Comparison of ENCODE assay signal across 26 mouse cellular contexts in genomic region chr11:105513275-105513674, GRCm38 (mm10). TPM values are rescaled to one million over a fixed set of nuclear protein-coding genes. Genes with fewer than 3 reads are reported as not detected.
"Had no signal": no experiment of that assay in that cellular context is flagged by ENCODE, and none has a peak within 500 bp of the region (broad histone marks: within the 10 kb centered on the region; RNA-seq: fewer than 3 reads in every experiment).

No protein-coding gene starts in this region.

- H3K9me3 ChIP-seq: limb, embryonic 12.5 days; liver, embryonic 12.5 days; liver, embryonic 15.5 days; midbrain, embryonic 10.5 days; midbrain, embryonic 13.5 days; neural tube, embryonic 13.5 days had no signal

- H3K27me3 ChIP-seq: limb, embryonic 12.5 days; liver, embryonic 12.5 days; liver, embryonic 15.5 days; neural tube, embryonic 13.5 days had no signal

- DNase-seq: kidney, adult 2 months; kidney, postnatal 25 days; layer of hippocampus, adult 9-11 months; liver; lung, adult 2 months; lung, postnatal 10 days; retina, postnatal 1 day; right cerebral cortex, postnatal 25 days; spleen, adult 18-20 months; thymus, adult 2 months; thymus, postnatal 25 days had no signal

- H3K9ac ChIP-seq: limb, embryonic 12.5 days; liver, embryonic 12.5 days; liver, embryonic 15.5 days; midbrain, embryonic 13.5 days; neural tube, embryonic 13.5 days had no signal

- ATAC-seq: liver, embryonic 12.5 days; midbrain, embryonic 13.5 days; midbrain, embryonic 16.5 days had no signal

- H3K4me2 ChIP-seq: limb, embryonic 12.5 days; liver, embryonic 12.5 days; liver, embryonic 15.5 days; midbrain, embryonic 13.5 days; neural tube, embryonic 13.5 days had no signal

- H3K4me1 ChIP-seq: liver, embryonic 12.5 days; liver, embryonic 15.5 days had no signal

- H3K27ac ChIP-seq: kidney, postnatal 0 days; layer of hippocampus, adult 2 months; limb, embryonic 12.5 days; liver, embryonic 12.5 days; liver, embryonic 15.5 days; midbrain, embryonic 10.5 days; midbrain, embryonic 13.5 days; neural tube, embryonic 13.5 days had no signal

- H3K36me3 ChIP-seq: limb, embryonic 12.5 days; liver, embryonic 12.5 days; liver, embryonic 15.5 days; midbrain, embryonic 10.5 days; midbrain, embryonic 13.5 days; neural tube, embryonic 13.5 days had no signal

- H3K4me3 ChIP-seq: layer of hippocampus, adult 2 months; limb, embryonic 12.5 days; liver, embryonic 12.5 days; liver, embryonic 15.5 days; megakaryocyte, embryonic 14.5 days; midbrain, embryonic 10.5 days; midbrain, embryonic 13.5 days; myocyte; neural tube, embryonic 13.5 days had no signal

RNA-seq across cellular contexts. Expression of gene March10, which starts 56.7 kb away (rescaled TPM):
- polyA plus RNA-seq: intestine, embryonic 14.5 days; kidney, embryonic 14.5 days; large intestine, adult 2 months; limb, embryonic 12.5 days; liver, embryonic 12.5 days; liver, embryonic 15.5 days; midbrain, embryonic 10.5 days; neural tube, embryonic 13.5 days; stomach, embryonic 16.5 days had no signal
